Mouse (Mus musculus) embryonic fibroblast, embryonic 13.5 days (primary cell): ENCODE data around the gene Gramd1b. TPM values are rescaled to one million over a fixed set of nuclear protein-coding genes. Genes with fewer than 3 reads are reported as not detected.

ENCODE experiments used
- H3K27ac ChIP-seq: 2 replicates; pipeline ENCODE4 v1.5.1; 2012; ENCODE audit warnings: low read length, control low read depth, inconsistent platforms; ENCODE audit not compliant: insufficient read depth
- H3K4me1 ChIP-seq: 2 replicates; pipeline ENCODE4 v1.6.1; 2011; ENCODE audit warnings: low read length; ENCODE audit not compliant: control insufficient read depth, insufficient read depth
- H3K4me3 ChIP-seq: 2 replicates; pipeline ENCODE4 v1.5.1; 2011; ENCODE audit warnings: mild to moderate bottlenecking, control low read depth, low read length; ENCODE audit not compliant: insufficient read depth
- CTCF ChIP-seq: IDR thresholded peaks from 2 replicates; pipeline ENCODE4 v1.5.1; 2011; ENCODE audit warnings: mild to moderate bottlenecking, control low read depth, low read length, moderate library complexity, borderline replicate concordance; ENCODE audit not compliant: insufficient read depth
- POLR2A ChIP-seq: IDR thresholded peaks from 2 replicates; pipeline ENCODE4 v1.6.1; 2011; ENCODE audit warnings: low read depth, mild to moderate bottlenecking, control low read depth, low read length, moderate library complexity
- polyA plus RNA-seq: library from polyadenylated mRNA; stranded (reverse); fragments of >200 nt; gene quantifications from 2 replicates; pipeline ENCODE4 v1.2.4, GENCODE M21; 2011; ENCODE audit warnings: low read depth; ENCODE audit not compliant: missing spikeins, insufficient read length

The Gramd1b gene
- polyA plus RNA-seq, 1 experiment, result 14.3 TPM

DNA sequence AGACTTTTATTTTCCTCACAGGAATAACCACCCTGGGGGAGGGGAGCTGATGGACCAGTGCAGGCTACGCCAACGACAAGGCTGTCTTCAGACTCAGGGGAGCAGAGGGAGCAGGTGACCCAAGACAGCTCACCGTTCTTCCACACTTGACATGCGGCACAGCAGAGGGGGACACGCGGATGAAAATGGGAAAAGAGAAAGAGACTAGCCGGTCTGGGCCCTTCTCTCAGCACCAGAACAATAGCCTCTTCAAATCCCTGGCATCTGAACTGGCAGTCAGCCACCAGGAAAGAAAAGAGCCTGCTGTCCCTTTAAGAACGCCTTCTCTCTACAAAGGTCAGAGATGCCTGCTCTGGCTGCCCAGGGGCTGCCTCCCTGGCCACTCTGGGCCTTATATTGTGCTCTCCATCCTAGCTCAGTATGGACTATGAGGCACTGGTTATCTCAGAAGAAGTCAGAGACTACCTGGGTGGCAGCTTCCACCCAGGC is 172.7 kb downstream of the Gramd1b start:
- TF ChIP-seq CTCF (no peak), POLR2A (no peak)
- Histone ChIP-seq H3K4me3 (no peak overlapping the region), H3K27ac (no peak overlapping the region), H3K4me1 (no peaks in the 10 kb centered on the region)

DNA sequence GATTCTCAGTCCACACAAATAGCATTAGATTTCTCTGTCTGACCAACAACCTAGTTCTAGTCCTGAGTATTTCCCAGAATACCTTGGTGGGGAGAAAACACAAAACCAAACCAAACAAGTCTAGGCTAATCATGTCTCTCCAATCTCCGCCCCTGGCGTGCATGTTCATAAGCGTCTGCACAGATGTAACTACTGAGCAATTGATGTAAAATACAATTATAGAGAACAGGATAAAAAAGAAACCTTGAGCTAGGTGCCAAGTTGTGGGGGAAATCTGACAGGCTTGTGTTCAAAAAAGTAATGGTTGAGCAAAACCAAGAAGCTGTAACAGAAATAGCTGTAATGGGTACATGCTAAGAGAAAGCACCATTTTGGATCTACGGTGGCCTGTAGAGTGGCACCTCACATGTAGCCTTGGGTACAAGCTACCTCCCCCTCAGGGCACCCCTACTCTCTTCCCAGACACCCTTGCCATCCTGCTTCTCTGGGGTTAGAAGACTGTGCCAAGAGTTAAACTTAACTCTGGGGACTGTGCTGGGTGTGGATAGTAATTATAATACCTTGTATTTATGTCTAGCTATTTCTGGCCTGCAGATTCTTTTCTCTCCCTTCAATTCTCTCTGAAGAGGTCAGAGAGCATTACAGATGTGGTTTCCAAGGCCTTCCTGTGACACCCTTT is 174.3 kb downstream of the Gramd1b start:
- H3K4me3 ChIP-seq, result no peak overlapping the region
- no peaks in the 10 kb centered on the region for H3K4me1 ChIP-seq
- no peak for TF ChIP-seq POLR2A
- no peak for TF ChIP-seq CTCF
- H3K27ac ChIP-seq, result no peak overlapping the region

DNA sequence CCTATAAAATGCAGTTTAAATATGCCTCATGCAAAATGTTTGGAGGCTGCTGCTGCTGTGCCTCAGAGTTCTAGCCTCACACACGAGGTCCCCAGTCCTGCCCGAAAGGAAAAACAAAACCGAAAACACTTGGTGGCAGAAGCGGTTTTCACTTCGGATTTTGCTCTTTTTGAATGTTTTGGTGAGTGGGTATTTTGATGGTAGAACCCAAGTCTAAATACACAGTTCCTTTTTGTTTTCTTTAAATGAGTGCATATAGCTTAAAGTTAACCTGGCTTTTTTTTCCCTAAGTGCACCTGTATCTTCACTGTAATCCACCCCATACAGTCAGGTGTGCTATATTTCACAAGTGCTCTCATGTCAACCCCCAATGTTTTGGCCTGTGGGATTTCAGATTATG is 174.8 kb downstream of the Gramd1b start:
- Histone ChIP-seq H3K4me3 (no peak overlapping the region), H3K27ac (no peak overlapping the region), H3K4me1 (no peaks in the 10 kb centered on the region)
- TF ChIP-seq CTCF (no peak), POLR2A (no peak)

DNA sequence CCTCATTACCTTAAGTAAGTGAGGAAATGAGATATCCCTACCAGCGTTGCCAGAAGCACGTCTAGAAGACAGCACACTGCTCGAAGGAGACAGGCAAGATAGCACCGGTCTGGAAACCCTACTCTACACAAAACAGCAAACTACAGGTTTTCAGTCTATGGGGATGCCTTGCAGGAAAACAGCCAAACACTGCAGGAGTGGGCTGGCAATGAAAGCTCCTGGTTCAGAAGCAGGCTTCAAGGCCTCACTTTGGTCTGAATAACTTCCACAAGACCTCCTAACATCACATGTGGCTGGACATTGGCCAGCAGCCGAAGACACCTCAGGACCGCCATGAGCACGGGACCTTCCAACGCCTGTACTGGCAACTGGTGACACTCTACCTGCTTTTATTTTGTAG is 175.8 kb downstream of the Gramd1b start:
- Histone ChIP-seq H3K4me1 (no peaks in the 10 kb centered on the region), H3K4me3 (no peak overlapping the region), H3K27ac (no peak overlapping the region)
- TF ChIP-seq CTCF (no peak), POLR2A (no peak)

DNA sequence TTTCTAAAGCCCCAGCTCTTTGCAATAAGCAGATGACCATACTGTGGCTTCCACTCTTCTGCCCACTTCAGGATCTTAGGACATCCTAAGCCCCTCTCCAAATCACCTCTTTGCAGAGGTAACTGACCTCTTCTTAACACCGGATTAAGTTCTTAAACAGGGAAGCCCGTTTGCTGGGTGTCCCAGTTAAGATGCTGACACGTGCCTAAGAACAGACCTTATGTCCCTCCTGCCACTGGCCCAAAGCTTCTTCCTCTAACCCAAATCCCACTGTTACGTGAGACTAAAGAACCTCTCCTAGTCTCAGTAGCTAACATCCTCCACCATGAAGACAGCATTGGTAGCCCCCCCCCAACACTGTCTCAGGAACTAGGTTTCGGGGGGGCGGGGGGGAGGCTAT is 177.6 kb downstream of the Gramd1b start:
- no peak overlapping the region for H3K27ac ChIP-seq
- TF ChIP-seq POLR2A, result no peak
- H3K4me1 ChIP-seq, result no peaks in the 10 kb centered on the region
- H3K4me3 ChIP-seq, result no peak overlapping the region

DNA sequence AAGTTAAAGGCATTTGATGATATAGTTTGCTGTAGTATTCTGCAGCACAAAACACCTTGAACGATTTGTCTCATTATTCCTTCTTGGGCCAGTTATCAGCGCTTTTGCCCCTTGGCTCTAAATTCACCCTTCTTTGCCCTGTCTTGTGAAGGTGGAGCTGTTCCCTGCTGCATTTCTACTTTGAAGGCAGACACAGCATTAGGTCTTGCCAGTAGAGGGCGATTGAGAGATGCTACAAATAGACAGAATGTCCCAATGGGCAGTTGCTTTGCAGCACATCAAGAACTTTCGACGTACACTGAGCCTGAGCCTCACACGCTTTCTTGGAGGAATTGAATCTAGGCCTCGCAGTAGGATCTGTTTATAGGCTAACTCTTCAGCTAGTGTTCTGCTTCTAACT is 180.5 kb downstream of the Gramd1b start:
- Histone ChIP-seq H3K4me3 (no peak overlapping the region), H3K27ac (no peak overlapping the region), H3K4me1 (no peaks in the 10 kb centered on the region)
- TF ChIP-seq CTCF, result peak; percentile 13; the same call in 1 of the 2 replicates
- no peak for TF ChIP-seq POLR2A

DNA sequence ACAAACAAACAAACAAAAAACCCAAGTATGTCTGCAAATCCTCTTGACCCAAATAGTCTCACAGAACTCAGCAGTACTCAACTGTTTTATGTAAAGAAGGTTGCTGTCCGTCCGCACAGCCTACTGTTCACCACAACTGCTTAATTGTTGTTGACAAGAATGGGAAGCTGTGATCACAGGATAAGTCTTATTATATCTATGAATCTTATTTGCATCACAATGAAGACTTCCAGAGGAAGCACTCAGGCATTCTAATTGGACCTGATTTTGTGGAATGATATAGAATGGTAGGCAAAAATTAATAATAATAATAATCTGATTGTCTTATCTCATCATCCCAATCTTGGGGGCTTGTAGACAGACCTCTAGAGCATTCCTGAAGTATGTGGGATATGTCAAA is 181.1 kb downstream of the Gramd1b start:
- H3K4me1 ChIP-seq, result no peaks in the 10 kb centered on the region
- H3K27ac ChIP-seq, result no peak overlapping the region
- no peak for TF ChIP-seq CTCF
- TF ChIP-seq POLR2A, result no peak
- H3K4me3 ChIP-seq, result no peak overlapping the region

DNA sequence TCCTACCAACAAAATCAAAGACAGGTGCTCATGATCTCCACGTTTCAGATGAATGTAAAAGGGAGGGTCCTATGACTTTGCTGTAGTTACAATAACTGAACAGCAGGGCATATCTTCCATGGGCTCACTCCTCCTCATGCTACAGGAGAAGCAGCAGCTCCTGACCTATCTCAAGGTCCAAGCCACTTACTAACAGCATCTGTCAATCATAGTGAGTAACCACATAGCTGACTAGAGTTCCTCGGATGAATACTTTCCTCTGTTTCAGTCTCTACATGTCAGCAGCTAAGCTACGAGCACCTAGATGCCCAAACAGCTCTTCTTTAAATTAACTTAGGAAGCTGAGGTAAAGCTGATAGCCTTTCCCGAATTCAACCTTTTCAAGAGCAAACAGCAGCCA is 181.6 kb downstream of the Gramd1b start:
- Histone ChIP-seq H3K4me3 (no peak overlapping the region), H3K4me1 (no peaks in the 10 kb centered on the region), H3K27ac (no peak overlapping the region)
- TF ChIP-seq CTCF, result no peak
- no peak for TF ChIP-seq POLR2A

DNA sequence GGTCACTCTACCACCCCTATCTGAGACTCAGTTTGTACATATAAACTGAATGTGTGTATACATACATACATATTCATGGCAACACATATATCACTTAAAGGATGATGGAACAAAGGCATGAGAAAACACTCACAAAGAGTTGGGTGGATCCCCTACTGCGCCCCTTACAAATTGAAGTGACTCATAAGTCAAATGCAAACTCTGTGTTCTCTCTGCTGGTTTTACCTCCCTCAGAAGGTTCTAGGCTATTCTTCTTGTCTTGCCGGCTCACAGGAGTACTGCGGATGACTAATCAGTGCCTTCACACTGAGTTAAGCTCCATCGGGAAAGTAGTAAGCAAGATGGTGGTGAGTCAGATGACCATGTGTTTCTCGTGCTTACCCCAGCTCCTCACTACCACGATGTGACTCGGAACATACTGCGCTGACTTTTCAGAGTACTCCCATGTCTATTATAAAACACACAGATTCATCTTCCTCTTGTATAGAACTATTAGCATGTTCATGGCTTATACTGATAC is 182.4 kb downstream of the Gramd1b start:
- H3K4me1 ChIP-seq, result no peaks in the 10 kb centered on the region
- H3K4me3 ChIP-seq, result no peak overlapping the region
- H3K27ac ChIP-seq, result no peak overlapping the region
- TF ChIP-seq POLR2A (no peak), CTCF (no peak)

DNA sequence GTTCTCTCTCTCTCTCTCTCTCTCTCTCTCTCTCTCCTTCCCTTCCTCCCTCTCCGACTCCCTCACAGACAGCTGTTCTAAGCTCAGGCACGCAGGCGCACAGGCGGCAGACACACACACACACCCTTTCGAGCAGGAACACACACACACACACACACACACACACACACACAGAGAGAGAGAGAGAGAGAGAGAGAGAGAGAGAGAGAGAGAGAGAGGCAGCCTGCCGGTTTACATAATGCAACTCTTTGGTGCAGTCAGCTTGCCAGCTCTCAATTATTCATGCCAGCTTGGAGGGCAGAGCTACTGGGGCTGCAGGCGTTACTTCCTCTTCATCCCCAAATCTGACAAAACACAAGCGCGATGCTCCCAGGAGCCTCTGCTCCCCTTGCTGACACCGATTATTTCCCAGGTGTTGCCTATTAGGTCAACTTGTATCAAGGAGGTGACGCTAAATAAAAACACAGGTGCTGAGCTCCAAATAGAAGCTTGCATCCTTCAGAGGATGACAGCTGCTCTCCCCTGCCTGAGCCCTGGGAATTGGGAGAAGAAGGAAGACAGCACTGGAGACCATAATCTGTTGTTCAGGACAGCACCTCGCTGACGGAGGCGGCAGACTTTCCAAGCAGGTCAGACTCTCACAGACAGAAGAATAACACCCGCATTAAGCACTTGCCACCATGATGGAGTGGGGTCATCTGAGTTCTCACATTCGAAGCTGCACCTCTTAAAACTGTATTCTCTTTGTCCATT is 184.8 kb downstream of the Gramd1b start:
- Histone ChIP-seq H3K4me1 (no peaks in the 10 kb centered on the region), H3K27ac (no peak overlapping the region), H3K4me3 (0 out of 2 replicates have a peak overlapping the region, but pooled peaks have one; percentile 3)
- TF ChIP-seq POLR2A, result no peak
- no peak for TF ChIP-seq CTCF
